Mouse (Mus musculus): ENCODE measurements around the gene Slc46a2. TPM values are rescaled to one million over a fixed set of nuclear protein-coding genes. Genes with fewer than 3 reads are reported as not detected.

Gene Slc46a2
- total RNA-seq (2021): under 1 TPM; 0.19 to 0.27 TPM

- no peak for DNase-seq
These were observed at the start of gene Slc46a2 for GRCm38 (mm10) chr4:59914608-59915403. Gene Slc46a2 (minus strand): TSS chr4:59915056.

- no peak for DNase-seq
These were observed 48.8 kb upstream of the Slc46a2 start, which contains the start of gene Mup6 for GRCm38 (mm10) chr4:59963405-59964344. Gene Mup6 (plus strand): TSS chr4:59964294.

- no peak for DNase-seq
These were observed 45.8 kb upstream of the Slc46a2 start, which contains the start of gene Mup4 for GRCm38 (mm10) chr4:59960610-59961009. Gene Mup4 (minus strand): TSS chr4:59960710.

- no peak for DNase-seq
These were observed 22.7 kb upstream of the Slc46a2 start for GRCm38 (mm10) chr4:59937543-59937942.

GRCm38 (mm10) chr4:59932505-59933281 is 17.8 kb upstream of the Slc46a2 start:
- DNase-seq: no peak

- peak; percentile 82 for DNase-seq
These were observed 13.5 kb upstream of the Slc46a2 start for GRCm38 (mm10) chr4:59928347-59928746.

GRCm38 (mm10) chr4:59927666-59928065 is 12.8 kb upstream of the Slc46a2 start:
- no peak for DNase-seq

- DNase-seq: no peak
These were observed 10.2 kb upstream of the Slc46a2 start for GRCm38 (mm10) chr4:59925082-59925481.

- DNase-seq: no peak
These were observed 3.1 kb upstream of the Slc46a2 start for GRCm38 (mm10) chr4:59917966-59918365.

- DNase-seq: no peak
These were observed 6.1 kb downstream of the Slc46a2 start for GRCm38 (mm10) chr4:59908785-59909184.

GRCm38 (mm10) chr4:59907657-59908230 is 7.1 kb downstream of the Slc46a2 start:
- no peak for DNase-seq

- no peak for DNase-seq
These were observed 7.8 kb downstream of the Slc46a2 start for GRCm38 (mm10) chr4:59907092-59907491.

- no peak for DNase-seq
These were observed 12.3 kb downstream of the Slc46a2 start for GRCm38 (mm10) chr4:59902547-59902946.

GRCm38 (mm10) chr4:59901810-59902209 is 13.0 kb downstream of the Slc46a2 start:
- no peak for DNase-seq

GRCm38 (mm10) chr4:59898521-59898919 is 16.3 kb downstream of the Slc46a2 start:
- DNase-seq: peak; percentile 53

- no peak for DNase-seq
These were observed 16.9 kb downstream of the Slc46a2 start for GRCm38 (mm10) chr4:59897814-59898520.

- no peak for DNase-seq
These were observed 18.9 kb downstream of the Slc46a2 start for GRCm38 (mm10) chr4:59896000-59896399.

- DNase-seq: no peak
These were observed 19.8 kb downstream of the Slc46a2 start for GRCm38 (mm10) chr4:59894977-59895575.

GRCm38 (mm10) chr4:59894415-59894814 is 20.4 kb downstream of the Slc46a2 start:
- DNase-seq: peak; percentile 32

- no peak for DNase-seq
These were observed 22.1 kb downstream of the Slc46a2 start for GRCm38 (mm10) chr4:59892731-59893130.

All from heart, postnatal 4 days (tissue).